In the genomic region with DNA sequence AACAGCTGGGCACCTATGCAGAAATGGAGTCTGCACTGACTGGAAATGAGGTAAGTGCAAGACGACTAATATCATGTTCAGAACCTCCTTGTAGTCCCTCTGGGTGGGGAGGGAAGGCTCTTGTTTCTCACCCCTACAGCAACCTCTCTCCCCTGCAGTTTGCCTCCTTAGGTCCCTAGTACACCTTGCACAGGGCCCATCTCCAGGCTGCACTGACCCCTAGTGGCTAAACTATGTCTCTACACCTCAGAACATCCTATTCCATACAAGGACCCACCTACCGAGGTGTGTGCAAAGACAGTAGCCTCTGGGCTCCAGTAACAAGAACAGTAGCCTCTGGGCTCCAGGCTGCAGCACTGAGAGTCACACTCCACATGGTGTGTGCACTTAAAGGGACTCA, we compare ENCODE assay signal across 8 mouse cellular contexts. TPM values are rescaled to one million over a fixed set of nuclear protein-coding genes. Genes with fewer than 3 reads are reported as not detected.
A peak's percentile ranks its signal among the peaks of the same experiment; 100 is the strongest.
DNase-seq lines count a peak whose midpoint lies in the region; ATAC-seq and TF ChIP-seq lines count a peak whose summit lies in the region.

No protein-coding gene starts in this region.

- no peak overlapping the region for H3K4me3 ChIP-seq in kidney, adult 2 months (ENCODE audit: insufficient read depth, low read depth, low read length)
- H3K4me3 ChIP-seq in neural tube, embryonic 14.5 days (ENCODE audit: low read depth, low read length), result no peak overlapping the region

- no peak overlapping the region for H3K27ac ChIP-seq in kidney, adult 2 months (ENCODE audit: insufficient read depth, low read depth, low read length)
- no peak overlapping the region for H3K27ac ChIP-seq in neural tube, embryonic 14.5 days (ENCODE audit: low read depth, low read length)

- peak; percentile 83 for ATAC-seq in common myeloid progenitor, adult 5-6 weeks (replicated peaks; ENCODE audit: low read depth, poor library complexity, severe bottlenecking)
- peak; percentile 82 for ATAC-seq in neural tube, embryonic 14.5 days (ENCODE audit: low read depth)

- H3K4me2 ChIP-seq in neural tube, embryonic 14.5 days (ENCODE audit: low read depth, low read length), result no peak overlapping the region

- TF ChIP-seq CTCF in kidney, adult 2 months (conservative IDR thresholded peaks at IDR 0.05; ENCODE audit: insufficient read depth, insufficient read length, low read depth, low read length), result peak; percentile 97

- no peaks in the 10 kb centered on the region for H3K9me3 ChIP-seq in neural tube, embryonic 14.5 days (ENCODE audit: control insufficient read depth, low read length)

- no peak for TF ChIP-seq POLR2A in kidney, adult 2 months (IDR thresholded peaks at IDR 0.05; ENCODE audit: low read depth, low read length)

- no peak overlapping the region for H3K9ac ChIP-seq in neural tube, embryonic 14.5 days (replicated peaks; ENCODE audit: low read depth, low read length)

- DNase-seq in B cell, adult 2 months, result peak; percentile 83 to 85
- peak; percentile 82 for DNase-seq in T-cell, adult 2 months (ENCODE audit: low spot score)
- peak; percentile 37 for DNase-seq in gastrocnemius, postnatal 25 days
- peak; percentile 69 for DNase-seq in kidney, adult 2 months
- DNase-seq in lung, adult 18-20 months, result peak; percentile 60 to 75
- DNase-seq in thymus, postnatal 25 days, result peak; percentile 83

- H3K36me3 ChIP-seq in kidney, adult 2 months (ENCODE audit: control insufficient read depth, insufficient read depth, low read length), result no peaks in the 10 kb centered on the region
- no peaks in the 10 kb centered on the region for H3K36me3 ChIP-seq in neural tube, embryonic 14.5 days (ENCODE audit: control insufficient read depth, insufficient read depth, low read length)

- H3K27me3 ChIP-seq in kidney, adult 2 months (replicated peaks; ENCODE audit: control insufficient read depth, insufficient read depth, low read length), result no peaks in the 10 kb centered on the region
- H3K27me3 ChIP-seq in neural tube, embryonic 14.5 days (ENCODE audit: control insufficient read depth, insufficient read depth, low read length), result peaks cover 9% of the 10 kb centered on the region

- H3K4me1 ChIP-seq in kidney, adult 2 months (ENCODE audit: control insufficient read depth, insufficient read depth, low read length), result peaks cover 7% of the 10 kb centered on the region; the same call in 1 of the 2 replicates
- peaks cover 7% of the 10 kb centered on the region; the same call in 1 of the 2 replicates for H3K4me1 ChIP-seq in neural tube, embryonic 14.5 days (ENCODE audit: control insufficient read depth, insufficient read depth, low read length)

- 0% methylated on average over 2 of the region's 2 CpGs for WGBS in kidney, adult 2 months
- 0% methylated on average over 2 of the region's 2 CpGs for WGBS in neural tube, embryonic 14.5 days

RNA-seq across cellular contexts. Expression of a gene that starts 5.2 kb away (rescaled TPM):
- 3.3 and 3.6 TPM in 2 replicates for total RNA-seq in common myeloid progenitor, adult 5-6 weeks (2017)
- total RNA-seq in gastrocnemius, postnatal 25 days (2021), result under 1 TPM; 0.31 to 0.43 TPM
- 12.4 and 16.8 TPM in 2 replicates for polyA plus RNA-seq in kidney, adult 2 months (2012; rRNA removed)
- 2.4 and 2.6 TPM in 2 replicates for polyA plus RNA-seq in neural tube, embryonic 14.5 days (2014; fragmentation: Nextera tagmentation; extraction: Ambion mirVana)

RNA-seq across cellular contexts. Expression of a gene that starts 18.7 kb away (rescaled TPM):
- total RNA-seq in common myeloid progenitor, adult 5-6 weeks (2017), result 29.5 and 33.1 TPM in 2 replicates
- 1 to 10 TPM; 4.2 to 9.7 TPM for total RNA-seq in gastrocnemius, postnatal 25 days (2021)
- 18.9 and 20.6 TPM in 2 replicates for polyA plus RNA-seq in kidney, adult 2 months (2012; rRNA removed)
- 17.1 and 23.6 TPM in 2 replicates for polyA plus RNA-seq in neural tube, embryonic 14.5 days (2014; fragmentation: Nextera tagmentation; extraction: Ambion mirVana)
